ENCODE assay signal across 8 mouse cellular contexts in the genomic region with DNA sequence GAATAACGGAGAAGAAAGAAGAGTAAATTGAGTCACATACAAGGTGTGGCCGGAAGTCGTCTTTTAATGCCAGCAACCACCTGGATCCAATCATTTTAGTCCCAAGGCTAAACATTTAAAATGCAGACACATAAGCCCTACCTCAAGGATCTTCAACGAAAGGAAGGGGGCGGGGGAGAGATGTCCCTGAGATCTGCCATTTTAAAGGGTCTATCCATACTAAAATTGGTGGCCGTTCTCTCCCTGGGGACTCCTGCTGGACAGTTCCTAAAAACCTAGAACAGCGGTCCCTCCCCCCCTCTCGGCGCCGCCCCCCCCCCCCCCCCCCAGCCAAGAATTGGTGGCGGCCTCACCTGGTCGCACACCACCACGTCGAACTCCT. TPM values are rescaled to one million over a fixed set of nuclear protein-coding genes. Genes with fewer than 3 reads are reported as not detected.
DNase-seq lines count a peak whose midpoint lies in the region; ATAC-seq and TF ChIP-seq lines count a peak whose summit lies in the region.

No protein-coding gene starts in this region.

- WGBS in heart, postnatal 0 days = 4% methylated on average over 8 of the region's 14 CpGs
- 4% methylated on average over 7 of the region's 14 CpGs for WGBS in lung, embryonic 15.5 days

- peaks cover 56% of the 10 kb centered on the region for H3K36me3 ChIP-seq in heart, postnatal 0 days (replicated peaks; ENCODE audit: control insufficient read depth, insufficient read depth, low read length)
- H3K36me3 ChIP-seq in lung, embryonic 15.5 days = peaks cover 53% of the 10 kb centered on the region

- no peaks in the 10 kb centered on the region for H3K9me3 ChIP-seq in heart, postnatal 0 days (replicated peaks; ENCODE audit: control insufficient read depth, low read length)
- no peaks in the 10 kb centered on the region for H3K9me3 ChIP-seq in lung, embryonic 15.5 days

- H3K9ac ChIP-seq in heart, postnatal 0 days (replicated peaks; ENCODE audit: low read depth, low read length) = peak overlapping the region; percentile 76
- H3K9ac ChIP-seq in lung, embryonic 15.5 days = peak overlapping the region; percentile 89

- TF ChIP-seq EP300 in heart, postnatal 0 days (IDR thresholded peaks at IDR 0.05; ENCODE audit: low read depth) = no peak

- no peak for ATAC-seq in heart, postnatal 0 days (ENCODE audit: insufficient read depth, low read depth)
- peak; percentile 3; the same call in 1 of the 2 replicates for ATAC-seq in lung, embryonic 15.5 days (ENCODE audit: borderline replicate concordance, extremely low read depth, low FRiP score, low TSS enrichment)

- no peak for TF ChIP-seq POLR2A in bone marrow macrophage, adult 2 months (IDR thresholded peaks at IDR 0.05; ENCODE audit: borderline replicate concordance, low read depth, low read length)

- H3K27me3 ChIP-seq in heart, postnatal 0 days (ENCODE audit: control insufficient read depth, insufficient read depth, low read length) = no peaks in the 10 kb centered on the region
- no peaks in the 10 kb centered on the region for H3K27me3 ChIP-seq in lung, embryonic 15.5 days

- peak overlapping the region; percentile 56; the same call in 1 of the 2 replicates for H3K27ac ChIP-seq in bone marrow macrophage, adult 2 months (ENCODE audit: insufficient read depth, low read depth, low read length)
- peak overlapping the region; percentile 90 for H3K27ac ChIP-seq in heart, postnatal 0 days (ENCODE audit: low read depth)
- H3K27ac ChIP-seq in lung, embryonic 15.5 days = peak overlapping the region; percentile 98

- H3K4me2 ChIP-seq in heart, postnatal 0 days (ENCODE audit: low read depth, low read length) = peak overlapping the region; percentile 71
- peak overlapping the region; percentile 68 for H3K4me2 ChIP-seq in lung, embryonic 15.5 days

- TF ChIP-seq CTCF in bone marrow macrophage, adult 2 months (IDR thresholded peaks at IDR 0.05; ENCODE audit: low read depth, low read length) = no peak
- no peak; the same call in 1 of the 2 replicates for TF ChIP-seq CTCF in heart, postnatal 0 days (IDR thresholded peaks at IDR 0.05; ENCODE audit: low read depth)

- peaks cover 6% of the 10 kb centered on the region for H3K4me1 ChIP-seq in bone marrow macrophage, adult 2 months (ENCODE audit: control insufficient read depth, insufficient read depth, low read length)
- H3K4me1 ChIP-seq in heart, postnatal 0 days (ENCODE audit: control insufficient read depth, insufficient read depth) = peaks cover 14% of the 10 kb centered on the region
- H3K4me1 ChIP-seq in lung, embryonic 15.5 days = peaks cover 19% of the 10 kb centered on the region

- H3K4me3 ChIP-seq in bone marrow macrophage, adult 2 months (ENCODE audit: insufficient read depth, low read length) = peak overlapping the region; percentile 82
- H3K4me3 ChIP-seq in heart, postnatal 0 days (ENCODE audit: low read depth, low read length) = peak overlapping the region; percentile 85
- H3K4me3 ChIP-seq in lung, embryonic 15.5 days = peak overlapping the region; percentile 98

- peak; percentile 12 for DNase-seq in kidney, adult 11 months
- DNase-seq in kidney, postnatal 10 days = no peak
- no peak for DNase-seq in heart, postnatal 0 days (ENCODE audit: low spot score)
- no peak for DNase-seq in gastrocnemius, adult 18-20 months (ENCODE audit: low spot score)
- DNase-seq in ovary, adult 18-20 months (ENCODE audit: low spot score) = no peak
- no peak for DNase-seq in layer of hippocampus, adult 8-10 months (ENCODE audit: low spot score in 2 of 2)

RNA-seq across cellular contexts. Expression of a gene that starts 0.6 kb away (rescaled TPM):
- 15.0 and 15.1 TPM in 2 replicates for polyA plus RNA-seq in bone marrow macrophage, adult 2 months (2012; ENCODE audit: insufficient read depth, insufficient read length, missing spikeins)
- 12.4 and 16.7 TPM in 2 replicates for total RNA-seq in heart, postnatal 0 days (2014; rRNA removed; ENCODE audit: low replicate concordance)
- polyA plus RNA-seq in heart, postnatal 0 days (2015; fragmentation: Nextera tagmentation; extraction: Ambion mirVana) = 12.7 and 12.9 TPM in 2 replicates
- polyA plus RNA-seq in lung, embryonic 15.5 days (2015; fragmentation: Nextera tagmentation; extraction: Ambion mirVana) = 50.4 and 51.9 TPM in 2 replicates
- total RNA-seq in gastrocnemius, adult 18-20 months (2021) = 10 to 100 TPM in 1 of 2 experiments, 1 to 10 TPM in 1; 7.9 to 12.0 TPM
- 100 to 1,000 TPM; 124 to 141 (median 133) TPM for total RNA-seq in layer of hippocampus, adult 8-10 months (2022)

RNA-seq across cellular contexts. Expression of a gene that starts 0.9 kb away (rescaled TPM):
- 149 and 160 TPM in 2 replicates for polyA plus RNA-seq in bone marrow macrophage, adult 2 months (2012; ENCODE audit: insufficient read depth, insufficient read length, missing spikeins)
- total RNA-seq in heart, postnatal 0 days (2014; rRNA removed; ENCODE audit: low replicate concordance) = 68.0 and 102 TPM in 2 replicates
- polyA plus RNA-seq in heart, postnatal 0 days (2015; fragmentation: Nextera tagmentation; extraction: Ambion mirVana) = 104 and 120 TPM in 2 replicates
- polyA plus RNA-seq in lung, embryonic 15.5 days (2015; fragmentation: Nextera tagmentation; extraction: Ambion mirVana) = 375 and 416 TPM in 2 replicates
- 10 to 100 TPM; 26.0 to 65.4 TPM for total RNA-seq in gastrocnemius, adult 18-20 months (2021)
- 10 to 100 TPM; 45.6 to 56.3 (median 49.7) TPM for total RNA-seq in layer of hippocampus, adult 8-10 months (2022)
